Mouse (Mus musculus) liver, embryonic 11.5 days (tissue): ENCODE data around the gene Eif4b. TPM values are rescaled to one million over a fixed set of nuclear protein-coding genes. Genes with fewer than 3 reads are reported as not detected.

ENCODE experiments used
- ATAC-seq: fragments of 200-750 bp; cut with Nextera tagmentation; replicated peaks from 2 replicates; pipeline ENCODE4 v1.8.0; 2017; ENCODE audit warnings: moderate number of reproducible peaks, mild to moderate bottlenecking, moderate TSS enrichment, moderate library complexity; ENCODE audit not compliant: low FRiP score
- DNase-seq: peaks from one replicate; pipeline ENCODE4 v3.0.0-alpha.2; 2017; ENCODE audit warnings: low spot score
- H3K27ac ChIP-seq: fragments of 300-500 bp; sonication (generic); 2 replicates; pipeline ENCODE4 v1.5.1; 2014; ENCODE audit warnings: mild to moderate bottlenecking, low read depth, low read length, control low read depth
- H3K27me3 ChIP-seq: fragments of 300-500 bp; sonication (generic); replicated peaks from 2 replicates; pipeline ENCODE4 v1.6.1; 2014; ENCODE audit warnings: low read length, mixed read lengths; ENCODE audit not compliant: control insufficient read depth, insufficient read depth
- H3K36me3 ChIP-seq: fragments of 300-500 bp; sonication (generic); 2 replicates; pipeline ENCODE4 v1.6.1; 2014; ENCODE audit warnings: mild to moderate bottlenecking, low read length, moderate library complexity, mixed read lengths; ENCODE audit not compliant: control insufficient read depth, insufficient read depth
- H3K4me1 ChIP-seq: fragments of 300-500 bp; sonication (generic); replicated peaks from 2 replicates; pipeline ENCODE4 v1.6.1; 2014; ENCODE audit warnings: low read length, mixed read lengths; ENCODE audit not compliant: control insufficient read depth, insufficient read depth
- H3K4me2 ChIP-seq: fragments of 300-500 bp; sonication (generic); 2 replicates; pipeline ENCODE4 v1.6.1; 2014; ENCODE audit warnings: mild to moderate bottlenecking, control low read depth, moderate library complexity
- H3K4me3 ChIP-seq: fragments of 300-500 bp; sonication (generic); 2 replicates; pipeline ENCODE4 v1.5.1; 2014; ENCODE audit warnings: low read depth, low read length, control low read depth
- H3K9ac ChIP-seq: fragments of 300-500 bp; sonication (generic); 2 replicates; pipeline ENCODE4 v1.6.1; 2014; ENCODE audit warnings: low read depth, low read length, control low read depth
- H3K9me3 ChIP-seq: fragments of 300-500 bp; sonication (generic); 2 replicates; pipeline ENCODE4 v1.6.1; 2016; ENCODE audit warnings: low read length, inconsistent platforms, mixed read lengths; ENCODE audit not compliant: control insufficient read depth
- WGBS: fragments of 180-500 bp; shearing (Covaris S2); extraction: QIAGEN DNeasy Blood & Tissue Kit; methylation state at CpG from one replicate; pipeline ENCODE4 v1.1.7; 2014; 5-methylcytosine and 5-hydroxymethylcytosine counted together
- polyA plus RNA-seq: library from polyadenylated mRNA; unstranded; fragments of >200 nt; fragmentation: Nextera tagmentation; extraction: Ambion mirVana; gene quantifications from 2 replicates; pipeline ENCODE4 v1.2.1, GENCODE M21; 2014

Gene Eif4b
- polyA plus RNA-seq, 1 experiment from 2014 or later: 154 TPM

DNA sequence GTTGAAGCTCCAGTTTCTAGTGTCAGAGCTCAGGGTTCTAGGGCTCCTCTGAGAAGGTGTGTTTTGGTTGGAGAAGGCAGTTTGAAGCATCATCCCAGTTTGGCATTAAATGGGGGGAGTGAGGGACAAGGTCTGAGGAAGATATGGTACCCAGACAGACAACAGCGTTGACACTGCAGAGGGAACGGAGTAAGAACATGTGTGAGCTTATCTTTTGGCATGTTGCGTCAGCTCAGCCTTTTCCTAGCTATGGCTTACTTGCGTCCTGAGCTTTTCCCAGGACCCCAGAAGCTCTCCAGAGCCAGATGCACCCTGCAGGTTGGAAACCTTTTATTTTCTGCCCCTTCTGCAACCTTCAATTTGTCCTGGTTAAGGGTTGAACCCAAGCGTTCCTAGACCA lies 72.5 kb downstream of the Eif4b start:
- WGBS: 58% methylated on average over 5 of the region's 5 CpGs
- Histone ChIP-seq H3K27ac (no peak overlapping the region), H3K4me1 (peaks cover 32% of the 10 kb centered on the region), H3K36me3 (no peaks in the 10 kb centered on the region), H3K4me3 (no peak overlapping the region), H3K4me2 (no peak overlapping the region), H3K9ac (no peak overlapping the region), H3K27me3 (peaks cover 32% of the 10 kb centered on the region), H3K9me3 (no peaks in the 10 kb centered on the region)
- no peak for DNase-seq
- no peak for ATAC-seq

Other genes with a start within 250 kb of the Eif4b start
- 0.43 and 0.48 TPM in 2 replicates for gene Krt1, start 223.0 kb upstream of the Eif4b start, polyA plus RNA-seq
- gene Krt77, start 204.1 kb upstream of the Eif4b start, polyA plus RNA-seq: not detected in 2 replicates
- gene Krt76, start 180.9 kb upstream of the Eif4b start, polyA plus RNA-seq: not detected in 2 replicates
- not detected in 2 replicates for gene Krt4, start 149.0 kb upstream of the Eif4b start, polyA plus RNA-seq
- 0.08 TPM in 1 of 2 replicates, not detected in the other for gene Krt79, start 133.4 kb upstream of the Eif4b start, polyA plus RNA-seq
- gene Krt78, start 119.5 kb upstream of the Eif4b start, polyA plus RNA-seq: not detected in 2 replicates
- gene Krt8, start 69.3 kb upstream of the Eif4b start, polyA plus RNA-seq: 103 TPM in 2 replicates
- 110 and 113 TPM in 2 replicates for gene Krt18, start 45.6 kb upstream of the Eif4b start, polyA plus RNA-seq
- gene Tns2, start 26.6 kb downstream of the Eif4b start, polyA plus RNA-seq: 13.2 and 17.8 TPM in 2 replicates
- gene Spryd3, start 62.5 kb downstream of the Eif4b start, polyA plus RNA-seq: 15.1 and 18.7 TPM in 2 replicates
- 0.77 and 1.1 TPM in 2 replicates for gene Igfbp6, start 70.6 kb downstream of the Eif4b start, polyA plus RNA-seq
- 31.4 and 36.2 TPM in 2 replicates for gene Soat2, start 76.8 kb downstream of the Eif4b start, polyA plus RNA-seq
- gene Zfp740, start 129.5 kb downstream of the Eif4b start, polyA plus RNA-seq: 38.1 and 38.3 TPM in 2 replicates
- gene Csad, start 131.0 kb downstream of the Eif4b start, polyA plus RNA-seq: 33.3 and 35.1 TPM in 2 replicates
- gene Itgb7, start 158.2 kb downstream of the Eif4b start, polyA plus RNA-seq: 3.9 and 4.1 TPM in 2 replicates
- gene Rarg, start 183.7 kb downstream of the Eif4b start, polyA plus RNA-seq: 11.1 and 11.5 TPM in 2 replicates
- gene Gm9918, start 196.8 kb downstream of the Eif4b start, polyA plus RNA-seq: 0.13 TPM in 1 of 2 replicates, not detected in the other
- gene Mfsd5, start 205.7 kb downstream of the Eif4b start, polyA plus RNA-seq: 58.8 and 60.7 TPM in 2 replicates
- 50.6 and 54.2 TPM in 2 replicates for gene Espl1, start 222.5 kb downstream of the Eif4b start, polyA plus RNA-seq